Comparison of ENCODE assay signal across 26 mouse cellular contexts in the genomic region with DNA sequence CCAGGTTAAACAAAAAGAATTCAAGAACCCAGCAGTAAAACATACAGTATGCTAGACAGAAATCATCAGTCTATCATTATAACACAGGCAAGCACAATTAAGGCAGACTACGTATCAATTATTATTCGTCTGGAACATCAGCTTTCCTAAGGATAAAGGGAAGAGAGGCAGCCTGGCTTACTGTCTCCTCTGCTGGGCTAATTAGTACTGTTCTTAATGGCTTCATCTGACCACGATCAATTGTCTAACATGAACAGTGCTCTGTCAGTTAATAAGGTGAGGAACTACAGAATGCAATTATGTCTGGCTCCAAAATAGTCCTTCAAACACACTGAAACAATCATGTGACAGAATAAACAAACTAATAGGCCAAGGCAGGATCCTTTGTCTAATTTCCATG.
DNase-seq lines count a peak whose midpoint lies in the region; ATAC-seq lines count a peak whose summit lies in the region.
"Had no signal": no experiment of that assay in that cellular context is flagged by ENCODE, and none has a peak within 500 bp of the region (broad histone marks: within the 10 kb centered on the region; RNA-seq: fewer than 3 reads in every experiment).

No protein-coding gene starts in this region.

- no peaks in the 10 kb centered on the region; the same call in 1 of the 2 replicates for H3K4me1 ChIP-seq in forebrain, embryonic 11.5 days (replicated peaks; ENCODE audit: control insufficient read depth, insufficient read depth, low read length)
- H3K4me1 ChIP-seq in forebrain, embryonic 10.5 days, result no peaks in the 10 kb centered on the region
- no peaks in the 10 kb centered on the region for H3K4me1 ChIP-seq in neural tube, embryonic 14.5 days (ENCODE audit: control insufficient read depth, insufficient read depth, low read length)
- H3K4me1 ChIP-seq in midbrain, embryonic 13.5 days (replicated peaks), result no peaks in the 10 kb centered on the region
- H3K4me1 ChIP-seq: embryonic facial prominence, embryonic 13.5 days; neural tube, embryonic 12.5 days had no signal

- DNase-seq in forebrain, embryonic 11.5 days (ENCODE audit: low spot score), result no peak
- no peak for DNase-seq in forebrain, embryonic 10.5 days (ENCODE audit: extremely low spot score, low spot score)
- DNase-seq in neural tube, embryonic 10.5 days (ENCODE audit: extremely low spot score, low spot score), result no peak
- peak; percentile 49 for DNase-seq in retina, postnatal 1 day
- no peak for DNase-seq in adrenal gland, postnatal 14 days
- no peak for DNase-seq in adrenal gland, postnatal 4 days (ENCODE audit: low spot score in 2 of 2)
- DNase-seq: adrenal gland, postnatal 25 days; cerebellum, adult 8-10 months; embryo, embryonic 11 days; gastrocnemius, postnatal 10 days; heart, postnatal 14 days; kidney, adult 11 months; kidney, postnatal 14 days; layer of hippocampus, adult 9-11 months; liver; lung, adult 2 months; lung, postnatal 10 days; right cerebral cortex, postnatal 14 days; thymus, postnatal 14 days had no signal

- 67% methylated on average over 3 of the region's 3 CpGs for WGBS in forebrain, embryonic 11.5 days
- 79% methylated on average over 3 of the region's 3 CpGs for WGBS in forebrain, embryonic 10.5 days
- WGBS in neural tube, embryonic 14.5 days, result 61% methylated on average over 3 of the region's 3 CpGs
- 59% methylated on average over 3 of the region's 3 CpGs for WGBS in midbrain, embryonic 13.5 days

- no peak overlapping the region for H3K4me2 ChIP-seq in forebrain, embryonic 11.5 days (ENCODE audit: low read depth, low read length, severe bottlenecking)
- no peak overlapping the region for H3K4me2 ChIP-seq in neural tube, embryonic 14.5 days (ENCODE audit: low read depth, low read length)
- H3K4me2 ChIP-seq in midbrain, embryonic 13.5 days (replicated peaks), result no peak overlapping the region
- H3K4me2 ChIP-seq: embryonic facial prominence, embryonic 13.5 days; neural tube, embryonic 12.5 days had no signal

- no peak overlapping the region for H3K27ac ChIP-seq in forebrain, embryonic 11.5 days (ENCODE audit: low read depth, low read length)
- H3K27ac ChIP-seq in forebrain, embryonic 10.5 days, result no peak overlapping the region
- no peak overlapping the region for H3K27ac ChIP-seq in neural tube, embryonic 14.5 days (ENCODE audit: low read depth, low read length)
- no peak overlapping the region for H3K27ac ChIP-seq in midbrain, embryonic 13.5 days
- H3K27ac ChIP-seq: embryonic facial prominence, embryonic 13.5 days; liver, embryonic 14.5 days; macrophage; neural tube, embryonic 12.5 days had no signal

- H3K36me3 ChIP-seq in forebrain, embryonic 11.5 days (ENCODE audit: control insufficient read depth, insufficient read depth, low read length), result no peaks in the 10 kb centered on the region
- no peaks in the 10 kb centered on the region for H3K36me3 ChIP-seq in forebrain, embryonic 10.5 days (replicated peaks)
- H3K36me3 ChIP-seq in neural tube, embryonic 14.5 days (ENCODE audit: control insufficient read depth, insufficient read depth, low read length), result no peaks in the 10 kb centered on the region
- no peaks in the 10 kb centered on the region for H3K36me3 ChIP-seq in midbrain, embryonic 13.5 days
- H3K36me3 ChIP-seq: embryonic facial prominence, embryonic 13.5 days; neural tube, embryonic 12.5 days had no signal

- H3K27me3 ChIP-seq in forebrain, embryonic 11.5 days (ENCODE audit: control insufficient read depth, insufficient read depth, low read length), result no peaks in the 10 kb centered on the region
- H3K27me3 ChIP-seq in forebrain, embryonic 10.5 days (ENCODE audit: poor library complexity, severe bottlenecking), result no peaks in the 10 kb centered on the region
- no peaks in the 10 kb centered on the region for H3K27me3 ChIP-seq in neural tube, embryonic 14.5 days (ENCODE audit: control insufficient read depth, insufficient read depth, low read length)
- no peaks in the 10 kb centered on the region for H3K27me3 ChIP-seq in midbrain, embryonic 13.5 days
- H3K27me3 ChIP-seq: CH12.LX; embryonic facial prominence, embryonic 13.5 days; neural tube, embryonic 12.5 days had no signal

- H3K9ac ChIP-seq in forebrain, embryonic 11.5 days (ENCODE audit: low read length), result no peak overlapping the region
- H3K9ac ChIP-seq in neural tube, embryonic 14.5 days (replicated peaks; ENCODE audit: low read depth, low read length), result no peak overlapping the region
- H3K9ac ChIP-seq in midbrain, embryonic 13.5 days (replicated peaks), result no peak overlapping the region
- H3K9ac ChIP-seq: embryonic facial prominence, embryonic 13.5 days; liver, embryonic 14.5 days; neural tube, embryonic 12.5 days had no signal

- no peak overlapping the region for H3K4me3 ChIP-seq in forebrain, embryonic 11.5 days (ENCODE audit: low read depth, low read length)
- no peak overlapping the region for H3K4me3 ChIP-seq in forebrain, embryonic 10.5 days
- H3K4me3 ChIP-seq in neural tube, embryonic 14.5 days (ENCODE audit: low read depth, low read length), result no peak overlapping the region
- no peak overlapping the region for H3K4me3 ChIP-seq in midbrain, embryonic 13.5 days (replicated peaks)
- H3K4me3 ChIP-seq: embryonic facial prominence, embryonic 13.5 days; neural tube, embryonic 12.5 days had no signal

- H3K9me3 ChIP-seq in forebrain, embryonic 11.5 days (ENCODE audit: control insufficient read depth, low read length), result no peaks in the 10 kb centered on the region
- H3K9me3 ChIP-seq in forebrain, embryonic 10.5 days, result no peaks in the 10 kb centered on the region
- H3K9me3 ChIP-seq in neural tube, embryonic 14.5 days (ENCODE audit: control insufficient read depth, low read length), result no peaks in the 10 kb centered on the region
- no peaks in the 10 kb centered on the region for H3K9me3 ChIP-seq in midbrain, embryonic 13.5 days
- H3K9me3 ChIP-seq: embryonic facial prominence, embryonic 13.5 days; neural tube, embryonic 12.5 days had no signal

- ATAC-seq in forebrain, embryonic 11.5 days (replicated peaks; ENCODE audit: low FRiP score), result peak; percentile 60
- peak; percentile 58; the same call in 1 of the 2 replicates for ATAC-seq in neural tube, embryonic 14.5 days (ENCODE audit: low read depth)
- ATAC-seq in midbrain, embryonic 13.5 days, result peak; percentile 71
